Mouse (Mus musculus) liver, embryonic 14.5 days (tissue): Measurements from ENCODE around the gene Usb1.

Experiments
- CTCF ChIP-seq: IDR thresholded peaks from 2 replicates; pipeline ENCODE4 v1.5.1; 2016; ENCODE audit warnings: antibody characterized with exemption, low read depth, control low read depth
- EP300 ChIP-seq: IDR thresholded peaks from 2 replicates; pipeline ENCODE4 v1.6.1; 2016; ENCODE audit warnings: antibody characterized with exemption, low read depth

GRCm38 (mm10) chr8:95289066-95289650 lies 42.9 kb upstream of the Usb1 start:
- TF ChIP-seq CTCF (no peak), EP300 (no peak)
